Mouse (Mus musculus) kidney, embryonic 14.5 days (tissue): Measurements from ENCODE around the gene Pdlim3. TPM values are rescaled to one million over a fixed set of nuclear protein-coding genes. Genes with fewer than 3 reads are reported as not detected.

Experiments
- ATAC-seq: fragments of 200-750 bp; cut with Nextera tagmentation; 2 replicates; pipeline ENCODE4 v1.8.0; 2017; ENCODE audit warnings: moderate number of reproducible peaks, mild to moderate bottlenecking, moderate TSS enrichment, moderate library complexity; ENCODE audit not compliant: low FRiP score, low TSS enrichment
- H3K27ac ChIP-seq: fragments of 300-500 bp; sonication (generic); 2 replicates; pipeline ENCODE4 v1.5.1; 2014; ENCODE audit warnings: low read depth, mild to moderate bottlenecking, low read length, moderate library complexity, mixed read lengths
- H3K27me3 ChIP-seq: fragments of 300-500 bp; sonication (generic); 2 replicates; pipeline ENCODE4 v1.6.1; 2014; ENCODE audit warnings: mild to moderate bottlenecking, low read length; ENCODE audit not compliant: control insufficient read depth, insufficient read depth
- H3K36me3 ChIP-seq: fragments of 300-500 bp; sonication (generic); 2 replicates; pipeline ENCODE4 v1.6.1; 2014; ENCODE audit warnings: low read length, mixed read lengths; ENCODE audit not compliant: control insufficient read depth, insufficient read depth
- H3K4me1 ChIP-seq: fragments of 300-500 bp; sonication (generic); 2 replicates; pipeline ENCODE4 v1.6.1; 2014; ENCODE audit warnings: low read length, mixed read lengths; ENCODE audit not compliant: control insufficient read depth, insufficient read depth
- H3K4me2 ChIP-seq: fragments of 300-500 bp; sonication (generic); replicated peaks from 2 replicates; pipeline ENCODE4 v1.6.1; 2014; ENCODE audit warnings: low read depth, mild to moderate bottlenecking, low read length
- H3K4me3 ChIP-seq: fragments of 300-500 bp; sonication (generic); 2 replicates; pipeline ENCODE4 v1.5.1; 2014; ENCODE audit warnings: mild to moderate bottlenecking, low read length
- H3K9ac ChIP-seq: fragments of 300-500 bp; sonication (generic); 2 replicates; pipeline ENCODE4 v1.6.1; 2014; ENCODE audit warnings: low read depth, mild to moderate bottlenecking, low read length, moderate library complexity
- H3K9me3 ChIP-seq: fragments of 300-500 bp; sonication (generic); 2 replicates; pipeline ENCODE4 v1.6.1; 2016; ENCODE audit warnings: low read length; ENCODE audit not compliant: control insufficient read depth
- WGBS: fragments of 180-500 bp; shearing (Covaris S2); extraction: QIAGEN DNeasy Blood & Tissue Kit; methylation state at CpG from one replicate; pipeline ENCODE4 v1.1.7; 2014; 5-methylcytosine and 5-hydroxymethylcytosine counted together
- polyA plus RNA-seq: library from polyadenylated mRNA; unstranded; fragments of >200 nt; fragmentation: Nextera tagmentation; extraction: Ambion mirVana; gene quantifications from 2 replicates; pipeline ENCODE4 v1.2.1, GENCODE M21; 2014

The Pdlim3 gene
- 4.3 and 5.6 TPM in 2 replicates for polyA plus RNA-seq

- ATAC-seq, result peak; percentile 93
- no peaks in the 10 kb centered on the region for H3K9me3 ChIP-seq
- no peaks in the 10 kb centered on the region for H3K4me1 ChIP-seq
- no peak within 1 kb of the TSS; the same call in 1 of the 2 replicates for H3K9ac ChIP-seq
- H3K36me3 ChIP-seq, result no peaks in the 10 kb centered on the region
- peak within 1 kb of the TSS; percentile 38; the same call in 1 of the 2 replicates for H3K27ac ChIP-seq
- H3K4me3 ChIP-seq, result peak within 1 kb of the TSS; percentile 40
- no peaks in the 10 kb centered on the region for H3K27me3 ChIP-seq
- H3K4me2 ChIP-seq, result peak within 1 kb of the TSS; percentile 74
- WGBS, result 1% methylated on average over 22 of the region's 22 CpGs
These were observed at the start of gene Pdlim3 for GRCm38 (mm10) chr8:45885202-45885685. Pdlim3 (plus strand) TSS chr8:45885461.

DNA sequence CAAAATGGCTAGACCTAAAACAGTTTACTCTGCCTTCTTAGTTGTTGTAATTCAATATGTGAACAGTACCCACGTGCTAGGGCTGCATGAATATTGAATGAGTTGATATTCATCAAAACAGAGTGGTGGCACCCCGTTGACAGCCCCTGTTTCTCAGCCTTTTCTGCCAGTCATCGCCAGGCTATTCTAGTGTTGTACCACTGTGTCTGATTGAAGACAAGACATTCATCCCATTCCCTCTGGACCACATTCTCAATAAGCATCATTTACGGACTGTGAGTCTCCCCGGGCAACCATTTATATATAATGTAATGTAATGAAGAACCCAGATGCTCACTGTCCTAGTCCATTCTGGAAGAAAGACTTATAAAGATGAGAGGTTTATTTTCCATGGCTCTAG is 42.0 kb upstream of the Pdlim3 start:
- 86% methylated on average over 5 of the region's 5 CpGs for WGBS
- Histone ChIP-seq H3K36me3 (no peaks in the 10 kb centered on the region), H3K27ac (no peak overlapping the region), H3K9me3 (no peaks in the 10 kb centered on the region), H3K4me3 (no peak overlapping the region), H3K4me2 (no peak overlapping the region), H3K9ac (no peak overlapping the region), H3K4me1 (peaks cover 14% of the 10 kb centered on the region; the same call in 1 of the 2 replicates), H3K27me3 (no peaks in the 10 kb centered on the region; the same call in 1 of the 2 replicates)
- no peak for ATAC-seq

DNA sequence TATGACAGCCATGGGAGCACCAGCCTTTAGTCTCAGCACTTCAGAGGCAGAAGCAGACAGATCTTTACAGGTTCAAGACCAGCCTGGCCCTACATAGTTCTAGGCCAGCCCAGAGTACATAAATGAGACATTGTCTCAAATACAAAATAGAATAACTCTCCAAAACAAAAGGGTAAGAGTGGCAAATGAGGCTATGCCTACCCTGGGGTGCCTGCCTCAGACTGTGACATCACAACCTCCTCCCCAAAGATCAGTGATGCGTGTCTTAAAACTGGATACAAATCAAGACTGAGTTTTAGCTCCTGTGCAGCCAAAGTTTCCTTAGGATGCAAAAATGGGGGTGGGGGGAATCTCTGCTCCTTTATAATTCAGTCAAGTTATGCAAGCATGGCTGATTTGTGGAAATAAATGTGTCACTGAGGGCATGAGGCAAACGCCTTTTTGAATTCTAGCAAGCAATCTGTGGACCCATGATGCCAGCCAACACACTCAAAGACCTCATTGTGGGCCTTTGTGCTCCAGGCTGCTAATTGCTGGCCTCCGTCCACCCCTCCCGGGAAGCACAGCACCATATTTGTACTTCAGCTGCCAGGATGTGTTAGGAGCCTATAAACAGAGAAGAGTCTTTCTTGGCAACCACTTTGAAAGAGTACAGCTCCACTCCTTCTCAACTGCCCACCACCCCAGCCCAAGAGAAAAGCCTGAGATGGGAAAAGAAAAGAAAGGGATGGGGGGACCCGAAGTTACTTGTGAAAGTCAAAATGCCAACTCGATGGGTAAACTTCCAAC is 41.0 kb upstream of the Pdlim3 start:
- Histone ChIP-seq H3K9ac (no peak overlapping the region), H3K4me2 (no peak overlapping the region), H3K27me3 (no peaks in the 10 kb centered on the region; the same call in 1 of the 2 replicates), H3K36me3 (no peaks in the 10 kb centered on the region), H3K4me3 (no peak overlapping the region), H3K4me1 (peaks cover 14% of the 10 kb centered on the region; the same call in 1 of the 2 replicates), H3K9me3 (no peaks in the 10 kb centered on the region), H3K27ac (no peak overlapping the region)
- 82% methylated on average over 6 of the region's 6 CpGs for WGBS
- ATAC-seq, result no peak

GRCm38 (mm10) chr8:45844911-45845481 is 40.3 kb upstream of the Pdlim3 start:
- WGBS, result 44% methylated on average over 14 of the region's 14 CpGs
- no peaks in the 10 kb centered on the region; the same call in 1 of the 2 replicates for H3K27me3 ChIP-seq
- H3K9me3 ChIP-seq, result no peaks in the 10 kb centered on the region
- H3K36me3 ChIP-seq, result no peaks in the 10 kb centered on the region
- no peak overlapping the region; the same call in 1 of the 2 replicates for H3K27ac ChIP-seq
- no peak overlapping the region for H3K9ac ChIP-seq
- ATAC-seq, result no peak
- H3K4me1 ChIP-seq, result peaks cover 10% of the 10 kb centered on the region; the same call in 1 of the 2 replicates
- no peak overlapping the region; the same call in 1 of the 2 replicates for H3K4me2 ChIP-seq
- no peak overlapping the region for H3K4me3 ChIP-seq

GRCm38 (mm10) chr8:45845906-45846305 is 39.4 kb upstream of the Pdlim3 start:
- H3K27ac ChIP-seq, result no peak overlapping the region
- H3K36me3 ChIP-seq, result no peaks in the 10 kb centered on the region
- H3K4me3 ChIP-seq, result no peak overlapping the region
- H3K4me2 ChIP-seq, result no peak overlapping the region
- peaks cover 10% of the 10 kb centered on the region; the same call in 1 of the 2 replicates for H3K4me1 ChIP-seq
- 64% methylated on average over 4 of the region's 4 CpGs for WGBS
- ATAC-seq, result no peak
- H3K27me3 ChIP-seq, result no peaks in the 10 kb centered on the region; the same call in 1 of the 2 replicates
- H3K9ac ChIP-seq, result no peak overlapping the region
- no peaks in the 10 kb centered on the region for H3K9me3 ChIP-seq

- 88% methylated on average over 4 of the region's 4 CpGs for WGBS
- no peak overlapping the region for H3K27ac ChIP-seq
- no peak for ATAC-seq
- no peaks in the 10 kb centered on the region for H3K27me3 ChIP-seq
- no peak overlapping the region for H3K4me3 ChIP-seq
- 0 out of 2 replicates have a peak, but pooled peaks cover 9% of the 10 kb centered on the region for H3K4me1 ChIP-seq
- no peak overlapping the region for H3K4me2 ChIP-seq
- no peaks in the 10 kb centered on the region for H3K9me3 ChIP-seq
- no peaks in the 10 kb centered on the region for H3K36me3 ChIP-seq
- H3K9ac ChIP-seq, result no peak overlapping the region
These were observed 30.1 kb upstream of the Pdlim3 start for GRCm38 (mm10) chr8:45855118-45855517.

GRCm38 (mm10) chr8:45857734-45858133 is 27.5 kb upstream of the Pdlim3 start:
- 32% methylated on average over 5 of the region's 5 CpGs for WGBS

GRCm38 (mm10) chr8:45858391-45858790 is 26.9 kb upstream of the Pdlim3 start:
- Histone ChIP-seq H3K36me3 (no peaks in the 10 kb centered on the region), H3K9me3 (no peaks in the 10 kb centered on the region), H3K4me2 (no peak overlapping the region), H3K9ac (no peak overlapping the region), H3K27me3 (no peaks in the 10 kb centered on the region), H3K27ac (no peak overlapping the region), H3K4me3 (no peak overlapping the region), H3K4me1 (0 out of 2 replicates have a peak, but pooled peaks cover 9% of the 10 kb centered on the region)
- WGBS, result 24% methylated on average over 9 of the region's 9 CpGs
- ATAC-seq, result peak; percentile 57; the same call in 1 of the 2 replicates

More at GRCm38 (mm10) chr8:45857734-45858133, 27.5 kb upstream of the Pdlim3 start:
- H3K9me3 ChIP-seq, result no peaks in the 10 kb centered on the region
- no peak overlapping the region for H3K4me2 ChIP-seq
- H3K4me3 ChIP-seq, result no peak overlapping the region
- H3K9ac ChIP-seq, result no peak overlapping the region
- H3K27me3 ChIP-seq, result no peaks in the 10 kb centered on the region
- peak; percentile 76; the same call in 1 of the 2 replicates for ATAC-seq
- 0 out of 2 replicates have a peak, but pooled peaks cover 9% of the 10 kb centered on the region for H3K4me1 ChIP-seq
- H3K27ac ChIP-seq, result no peak overlapping the region
- H3K36me3 ChIP-seq, result no peaks in the 10 kb centered on the region
